Mouse (Mus musculus): ENCODE measurements at regions not wholly inside any gene's neighbourhood (a gene's known extent, or its start where the extent isn't known, plus 50 kb on each side); places are given as distances from the start of the nearest gene placed in this dataset.

DNA sequence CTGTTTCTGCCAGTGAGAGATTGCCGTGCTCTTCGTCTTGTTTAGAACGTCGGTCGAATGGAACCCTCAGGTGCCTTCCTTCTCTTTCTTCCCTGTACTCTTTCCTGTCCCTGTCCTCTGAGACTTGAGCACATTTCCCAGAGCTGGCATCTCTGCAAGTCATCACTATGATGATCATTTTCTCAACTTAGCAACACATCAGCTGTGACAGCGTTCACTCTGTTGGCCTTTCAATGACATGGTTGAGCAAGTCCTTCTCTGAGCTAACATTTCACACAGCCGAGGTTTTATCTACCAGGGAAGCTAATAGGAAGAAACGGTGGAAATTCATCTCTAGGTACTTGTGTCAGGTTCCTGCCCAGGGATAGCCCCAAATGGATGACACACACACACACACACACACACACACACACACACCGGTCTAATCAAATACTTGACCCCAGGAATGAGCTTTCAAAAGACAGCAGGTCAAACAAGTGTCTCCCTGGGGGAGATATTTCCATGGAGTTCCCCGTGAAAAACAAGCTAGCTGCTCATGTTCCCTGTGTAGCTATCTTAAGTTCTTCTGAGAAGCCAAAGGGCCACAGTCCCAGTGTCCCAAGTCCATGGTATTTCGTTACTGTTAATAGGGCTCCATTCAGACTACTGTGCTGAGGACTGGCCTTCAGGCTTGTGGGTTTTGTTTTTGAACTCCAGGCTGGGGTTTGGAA is 167.0 kb upstream of the Trib2 start:
- Histone ChIP-seq H3K27ac (no peak overlapping the region), H3K4me2 (no peak overlapping the region), H3K36me3 (no peaks in the 10 kb centered on the region), H3K4me3 (no peak overlapping the region), H3K9ac (no peak overlapping the region), H3K27me3 (no peaks in the 10 kb centered on the region), H3K9me3 (no peaks in the 10 kb centered on the region), H3K4me1 (replicated peaks) (no peaks in the 10 kb centered on the region; the same call in 1 of the 2 replicates)
- ATAC-seq (ENCODE audit: low FRiP score): no peak
- WGBS: 82% methylated on average over 11 of the region's 11 CpGs

DNA sequence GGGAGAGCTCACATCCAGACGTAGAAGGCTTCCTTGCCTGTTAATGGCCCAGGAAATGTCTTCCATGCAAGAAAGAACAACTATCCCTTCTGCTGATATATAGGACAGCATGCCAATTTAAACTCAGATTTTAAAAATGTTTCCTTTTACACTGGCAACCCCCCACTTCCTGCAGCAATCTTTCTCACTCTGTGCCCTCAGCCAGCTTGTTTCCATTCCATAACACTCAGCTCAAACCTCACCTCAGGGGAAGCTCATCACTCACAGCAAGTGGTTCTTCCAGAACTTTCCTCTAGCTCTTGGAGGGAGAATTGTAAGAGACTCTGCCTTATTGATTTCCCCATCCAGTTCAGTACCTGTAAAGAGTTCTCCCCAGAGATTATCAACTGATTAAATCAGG is 165.0 kb upstream of the Trib2 start:
- ATAC-seq (ENCODE audit: low FRiP score): no peak
- Histone ChIP-seq H3K4me1 (replicated peaks) (no peaks in the 10 kb centered on the region; the same call in 1 of the 2 replicates), H3K9me3 (no peaks in the 10 kb centered on the region), H3K4me3 (no peak overlapping the region), H3K9ac (no peak overlapping the region), H3K36me3 (no peaks in the 10 kb centered on the region), H3K4me2 (no peak overlapping the region), H3K27ac (no peak overlapping the region), H3K27me3 (no peaks in the 10 kb centered on the region)
- WGBS: 48% methylated on average over 1 of the region's 1 CpGs

DNA sequence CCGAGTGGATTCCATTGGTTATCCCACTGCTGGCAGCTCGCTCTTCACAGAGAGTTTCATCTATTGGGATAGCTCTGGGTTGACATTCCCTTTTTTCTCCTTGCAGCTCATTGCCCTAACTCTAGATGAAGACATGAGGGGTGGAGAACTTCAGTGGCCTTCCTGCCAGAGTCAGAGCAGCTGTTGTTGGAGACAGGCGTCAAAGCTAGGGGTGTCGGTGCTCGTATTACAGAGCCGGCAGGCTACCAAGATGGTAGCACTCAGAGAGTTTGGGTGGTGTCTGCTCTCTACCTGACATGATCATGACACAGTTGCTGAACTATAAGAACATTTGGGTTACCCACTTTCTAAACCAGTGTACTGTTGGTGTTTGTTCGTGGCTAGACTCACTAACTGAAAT is 162.5 kb upstream of the Trib2 start:
- WGBS: 91% methylated on average over 7 of the region's 7 CpGs
- Histone ChIP-seq H3K4me1 (replicated peaks) (no peaks in the 10 kb centered on the region; the same call in 1 of the 2 replicates), H3K27me3 (no peaks in the 10 kb centered on the region), H3K36me3 (no peaks in the 10 kb centered on the region), H3K9me3 (no peaks in the 10 kb centered on the region), H3K4me3 (no peak overlapping the region), H3K4me2 (no peak overlapping the region), H3K27ac (no peak overlapping the region), H3K9ac (no peak overlapping the region)
- ATAC-seq (ENCODE audit: low FRiP score): no peak

DNA sequence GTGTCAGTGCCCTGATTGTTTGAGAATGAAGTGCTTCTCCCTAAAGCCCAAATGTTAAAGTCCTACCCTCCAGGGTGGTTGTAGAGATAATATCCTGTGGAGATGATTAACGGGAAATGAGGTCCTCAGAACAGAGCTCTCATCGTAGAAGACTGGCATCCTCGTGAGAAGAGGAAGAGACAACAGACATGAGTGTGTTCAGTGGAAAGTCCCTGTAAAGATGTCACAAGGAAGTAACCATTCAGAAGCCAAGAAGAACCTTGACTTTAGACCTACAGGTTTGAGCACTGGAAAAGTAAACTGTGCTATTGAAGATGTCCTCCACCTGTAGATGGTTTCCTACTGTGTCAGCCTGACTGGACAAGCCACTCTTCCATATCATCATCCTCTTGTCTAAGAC is 155.1 kb upstream of the Trib2 start:
- H3K27me3 ChIP-seq: no peaks in the 10 kb centered on the region
- no peaks in the 10 kb centered on the region for H3K36me3 ChIP-seq
- no peak overlapping the region for H3K4me2 ChIP-seq
- H3K27ac ChIP-seq: no peak overlapping the region
- no peak overlapping the region for H3K4me3 ChIP-seq
- WGBS: 85% methylated on average over 3 of the region's 3 CpGs
- H3K9me3 ChIP-seq: no peaks in the 10 kb centered on the region
- H3K9ac ChIP-seq: no peak overlapping the region
- no peaks in the 10 kb centered on the region for H3K4me1 ChIP-seq (replicated peaks)
- ATAC-seq (ENCODE audit: low FRiP score): no peak

DNA sequence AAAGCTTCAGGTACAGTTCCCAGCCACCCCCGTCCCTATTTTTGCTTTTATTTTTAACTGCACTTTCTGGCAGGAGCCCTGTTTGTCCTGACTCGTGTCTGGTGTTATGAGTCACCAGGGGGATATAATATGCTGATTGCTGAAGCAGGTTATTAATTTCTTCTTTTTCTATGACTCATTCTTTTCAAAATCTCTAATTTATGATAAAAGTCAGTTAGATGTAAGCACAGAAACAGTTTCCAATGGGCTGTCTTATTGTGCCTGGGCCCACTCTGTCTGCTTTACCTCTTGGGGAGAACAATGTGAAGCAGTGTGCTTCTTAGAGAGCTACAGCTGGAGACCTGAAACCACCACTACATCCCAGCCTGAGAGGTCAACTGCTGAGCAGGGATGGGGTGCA is 153.5 kb upstream of the Trib2 start:
- no peak for ATAC-seq (ENCODE audit: low FRiP score)
- H3K27ac ChIP-seq: no peak overlapping the region

DNA sequence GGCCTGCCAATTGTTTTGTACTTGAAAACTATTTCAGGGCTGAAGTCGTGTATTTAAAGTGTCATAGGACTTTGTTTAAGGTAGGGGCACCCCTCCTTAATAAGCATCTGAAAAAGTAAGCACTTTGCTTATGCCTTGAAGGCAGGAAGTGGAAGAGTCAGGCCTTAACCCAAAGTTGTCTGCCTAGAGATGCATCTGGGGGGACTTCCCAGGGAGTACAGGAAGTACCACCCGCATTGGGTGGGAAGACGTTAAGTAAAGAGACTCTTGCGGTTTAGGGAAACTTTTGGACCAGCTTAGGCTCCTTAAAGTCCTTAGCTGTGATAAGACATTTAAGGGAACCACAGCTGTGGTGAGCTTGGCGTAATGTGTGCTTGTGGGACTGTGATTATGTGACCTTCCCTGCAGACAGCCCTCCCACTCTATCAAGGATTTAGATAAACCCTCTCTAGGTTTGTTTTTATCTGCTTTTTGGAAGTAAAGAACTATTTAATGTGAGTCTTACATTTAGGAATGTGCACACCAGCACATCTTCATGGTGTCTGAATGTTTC is 150.9 kb upstream of the Trib2 start:
- H3K27ac ChIP-seq: no peak overlapping the region
- no peak overlapping the region for H3K4me3 ChIP-seq
- no peaks in the 10 kb centered on the region for H3K36me3 ChIP-seq
- no peaks in the 10 kb centered on the region for H3K9me3 ChIP-seq
- no peaks in the 10 kb centered on the region for H3K27me3 ChIP-seq
- WGBS: 74% methylated on average over 5 of the region's 5 CpGs
- H3K4me2 ChIP-seq: no peak overlapping the region
- no peaks in the 10 kb centered on the region for H3K4me1 ChIP-seq (replicated peaks)
- ATAC-seq (ENCODE audit: low FRiP score): no peak
- no peak overlapping the region for H3K9ac ChIP-seq

More for the DNA sequence above, 153.5 kb upstream of the Trib2 start:
- WGBS: 77% methylated on average over 2 of the region's 2 CpGs
- Histone ChIP-seq H3K4me2 (no peak overlapping the region), H3K4me1 (replicated peaks) (no peaks in the 10 kb centered on the region), H3K9ac (no peak overlapping the region), H3K4me3 (no peak overlapping the region), H3K27me3 (no peaks in the 10 kb centered on the region), H3K36me3 (no peaks in the 10 kb centered on the region), H3K9me3 (no peaks in the 10 kb centered on the region)

DNA sequence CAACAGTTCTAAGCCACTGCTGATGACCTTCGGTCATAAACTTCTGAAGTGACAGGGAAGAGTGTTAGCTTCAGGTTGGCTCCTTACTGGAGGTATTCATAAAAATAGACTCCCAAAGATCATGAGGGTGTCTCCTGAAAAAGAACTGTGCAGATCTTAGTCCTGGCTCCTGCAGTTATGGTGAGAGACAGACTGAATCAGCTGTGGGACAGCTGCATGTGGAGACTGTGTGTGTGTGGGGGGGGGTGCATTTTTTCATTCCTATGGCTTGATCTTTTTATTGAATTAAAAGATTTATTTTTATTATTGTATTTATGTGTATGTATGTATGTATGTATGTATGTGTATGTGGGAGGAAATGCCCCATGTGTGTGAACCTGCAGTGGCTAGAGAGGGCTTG is 149.9 kb upstream of the Trib2 start:
- H3K4me2 ChIP-seq: no peak overlapping the region
- H3K4me1 ChIP-seq (replicated peaks): no peaks in the 10 kb centered on the region
- WGBS: 86% methylated on average over 1 of the region's 1 CpGs
- no peaks in the 10 kb centered on the region for H3K27me3 ChIP-seq
- no peak overlapping the region for H3K4me3 ChIP-seq
- no peak overlapping the region for H3K9ac ChIP-seq
- ATAC-seq (ENCODE audit: low FRiP score): no peak
- H3K36me3 ChIP-seq: no peaks in the 10 kb centered on the region
- no peaks in the 10 kb centered on the region for H3K9me3 ChIP-seq
- H3K27ac ChIP-seq: no peak overlapping the region

DNA sequence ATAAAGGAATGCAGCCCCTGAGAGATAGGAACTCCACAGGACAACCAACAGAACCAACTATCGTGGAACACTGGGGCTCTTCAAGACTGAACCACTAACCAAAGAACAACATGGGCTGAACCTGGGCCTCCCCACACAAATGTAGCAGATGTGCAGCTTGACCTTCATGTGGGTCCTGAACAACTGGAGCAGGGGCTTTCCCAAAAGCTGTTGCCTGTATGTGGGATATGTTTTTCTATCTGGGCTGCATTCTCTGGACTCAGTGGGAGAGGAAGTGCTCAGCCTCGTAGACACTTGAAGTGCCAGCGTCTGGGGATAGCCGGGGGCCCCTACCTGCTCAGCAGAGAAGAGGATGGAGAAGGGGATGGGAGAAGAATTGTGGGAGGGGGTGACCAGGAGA is 149.2 kb upstream of the Trib2 start:
- H3K9ac ChIP-seq: no peak overlapping the region
- no peak overlapping the region for H3K4me2 ChIP-seq
- H3K9me3 ChIP-seq: no peaks in the 10 kb centered on the region
- WGBS: 89% methylated on average over 4 of the region's 4 CpGs
- no peaks in the 10 kb centered on the region for H3K36me3 ChIP-seq
- H3K4me1 ChIP-seq (replicated peaks): no peaks in the 10 kb centered on the region
- ATAC-seq (ENCODE audit: low FRiP score): no peak
- no peak overlapping the region for H3K27ac ChIP-seq
- H3K27me3 ChIP-seq: no peaks in the 10 kb centered on the region
- H3K4me3 ChIP-seq: no peak overlapping the region

DNA sequence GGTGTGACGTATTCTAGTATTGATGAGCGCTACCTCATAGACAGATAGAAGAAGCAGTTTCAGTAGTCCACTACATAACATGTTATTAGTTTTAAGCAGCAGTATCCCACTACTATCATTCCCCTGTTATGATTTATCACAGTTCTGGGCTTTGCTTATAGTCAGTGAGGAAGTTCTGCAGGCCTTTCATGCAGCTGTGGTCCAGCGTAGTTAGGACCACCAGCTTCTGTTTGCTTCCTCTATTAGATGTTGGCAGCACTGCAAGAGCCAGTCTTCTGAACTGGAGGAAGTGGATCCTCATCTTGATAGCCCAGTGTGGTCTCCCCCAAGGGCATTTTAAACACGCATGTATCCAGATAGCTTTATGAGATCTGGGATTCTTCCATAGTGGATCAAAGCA is 147.4 kb upstream of the Trib2 start:
- no peak overlapping the region for H3K4me2 ChIP-seq
- no peaks in the 10 kb centered on the region for H3K27me3 ChIP-seq
- no peaks in the 10 kb centered on the region for H3K9me3 ChIP-seq
- no peaks in the 10 kb centered on the region for H3K36me3 ChIP-seq
- ATAC-seq (ENCODE audit: low FRiP score): no peak
- H3K4me3 ChIP-seq: no peak overlapping the region
- no peaks in the 10 kb centered on the region for H3K4me1 ChIP-seq (replicated peaks)
- H3K27ac ChIP-seq: no peak overlapping the region
- no peak overlapping the region for H3K9ac ChIP-seq
- WGBS: 93% methylated on average over 4 of the region's 4 CpGs

DNA sequence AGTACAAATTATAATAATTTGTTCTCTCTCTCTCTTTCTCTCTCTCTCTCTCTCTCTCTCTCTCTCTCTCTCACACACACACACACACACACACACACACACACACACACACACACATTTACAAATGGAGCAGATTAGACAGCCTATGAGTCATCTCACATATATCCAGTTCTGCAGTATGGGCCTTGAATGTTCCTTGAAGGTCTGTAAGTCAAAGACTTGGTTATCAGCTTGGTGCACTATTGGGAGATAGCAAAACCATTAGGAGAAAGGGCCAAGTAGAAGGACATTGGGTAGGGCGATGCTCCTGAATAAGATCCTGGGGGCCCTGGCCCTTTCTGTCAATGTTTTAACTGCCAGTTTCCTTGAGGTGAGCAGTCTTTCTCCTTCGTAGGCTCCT is 145.1 kb upstream of the Trib2 start:
- ATAC-seq (ENCODE audit: low FRiP score): no peak
- Histone ChIP-seq H3K4me3 (no peak overlapping the region), H3K9ac (no peak overlapping the region), H3K27me3 (no peaks in the 10 kb centered on the region), H3K36me3 (no peaks in the 10 kb centered on the region), H3K4me2 (no peak overlapping the region), H3K27ac (no peak overlapping the region), H3K9me3 (no peaks in the 10 kb centered on the region), H3K4me1 (replicated peaks) (no peaks in the 10 kb centered on the region)
- 85% methylated on average over 2 of the region's 2 CpGs for WGBS

DNA sequence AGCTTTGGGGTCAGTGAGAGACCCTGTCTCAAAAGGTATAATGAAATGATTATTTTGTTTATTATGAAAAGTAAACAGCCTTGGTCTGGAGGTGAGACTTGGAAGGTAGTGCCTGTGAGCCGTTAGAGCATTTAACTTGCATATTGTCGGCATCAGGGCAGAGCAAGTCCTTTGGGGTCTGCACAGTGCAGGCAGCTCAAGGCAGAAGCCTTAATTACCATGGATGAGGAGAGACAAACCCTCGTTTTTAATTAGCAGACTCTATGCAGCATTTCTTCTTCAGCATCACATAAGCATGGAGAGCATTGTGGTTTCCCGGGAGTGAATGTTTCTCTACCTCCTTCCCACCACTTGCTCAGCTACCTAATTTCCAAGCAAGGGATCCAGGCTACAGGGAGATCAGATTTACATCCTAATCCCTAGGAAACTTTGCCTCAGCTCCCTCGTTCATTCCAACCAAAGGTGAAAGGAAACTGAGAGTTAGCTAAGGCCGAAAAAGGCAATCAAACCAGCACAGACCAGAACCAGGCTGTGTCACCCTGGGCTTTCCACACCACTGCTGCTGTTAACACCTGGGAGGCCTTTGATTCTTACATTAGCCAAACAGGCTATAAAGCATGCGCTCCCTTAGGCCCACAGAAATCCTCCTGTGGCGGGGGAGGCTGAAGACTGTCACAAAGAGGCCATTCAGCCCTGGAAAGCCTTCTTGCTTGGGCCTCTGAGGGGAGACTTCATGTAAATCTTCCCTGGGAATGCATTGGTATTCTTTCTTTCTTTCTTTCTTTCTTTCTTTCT is 120.9 kb upstream of the Trib2 start:
- Histone ChIP-seq H3K27me3 (no peaks in the 10 kb centered on the region), H3K4me3 (no peak overlapping the region), H3K9ac (no peak overlapping the region), H3K4me2 (no peak overlapping the region), H3K9me3 (no peaks in the 10 kb centered on the region), H3K36me3 (no peaks in the 10 kb centered on the region), H3K27ac (no peak overlapping the region), H3K4me1 (replicated peaks) (peaks cover 9% of the 10 kb centered on the region; the same call in 1 of the 2 replicates)
- 45% methylated on average over 8 of the region's 8 CpGs for WGBS
- ATAC-seq (ENCODE audit: low FRiP score): no peak; the same call in 1 of the 2 replicates

DNA sequence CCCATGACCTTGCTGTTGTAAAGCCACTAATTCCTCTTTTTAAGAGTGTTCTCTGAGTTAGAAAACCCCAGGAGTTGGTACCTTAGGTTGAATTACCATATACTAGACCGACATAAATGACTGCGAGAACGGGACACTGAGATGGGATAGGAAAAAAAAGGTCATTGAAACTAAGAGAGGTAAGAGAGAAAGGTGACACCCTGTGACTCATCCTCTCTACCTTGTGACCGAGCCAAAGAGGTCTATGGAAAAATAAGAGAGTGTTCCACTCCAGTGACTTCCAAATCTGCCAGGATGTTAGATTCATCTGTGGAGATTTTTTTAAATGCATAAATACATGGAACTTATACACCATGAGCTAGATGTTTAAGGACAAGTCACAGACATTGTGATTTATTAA is 115.3 kb upstream of the Trib2 start:
- no peaks in the 10 kb centered on the region for H3K9me3 ChIP-seq
- ATAC-seq (ENCODE audit: low FRiP score): no peak
- H3K36me3 ChIP-seq: no peaks in the 10 kb centered on the region
- H3K9ac ChIP-seq: no peak overlapping the region
- no peaks in the 10 kb centered on the region for H3K27me3 ChIP-seq
- WGBS: 92% methylated on average over 4 of the region's 4 CpGs
- 0 out of 2 replicates have a peak, but pooled peaks cover under 1% of the 10 kb centered on the region for H3K4me1 ChIP-seq (replicated peaks)
- H3K4me3 ChIP-seq: no peak overlapping the region
- no peak overlapping the region for H3K4me2 ChIP-seq
- H3K27ac ChIP-seq: no peak overlapping the region

DNA sequence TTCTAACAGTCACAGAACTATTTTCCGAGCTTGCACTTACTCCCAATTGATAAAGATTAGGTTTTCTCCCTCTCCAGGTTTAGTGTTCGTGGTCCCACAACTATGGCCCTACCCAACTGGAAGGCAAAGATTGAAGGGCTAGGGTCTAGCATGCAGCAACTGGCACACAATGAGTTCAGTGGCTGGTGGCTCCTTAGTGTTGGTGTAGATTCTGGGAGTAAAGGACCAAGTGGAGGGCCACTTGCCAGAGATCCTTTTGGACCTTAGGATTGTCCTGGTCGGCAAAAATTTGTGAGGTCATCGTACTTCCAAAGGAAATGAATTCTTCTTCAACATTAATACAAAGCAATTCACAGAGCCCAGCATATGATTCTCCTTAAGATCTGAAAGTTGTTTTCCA is 114.8 kb upstream of the Trib2 start:
- 93% methylated on average over 4 of the region's 4 CpGs for WGBS
- H3K4me1 ChIP-seq (replicated peaks): no peaks in the 10 kb centered on the region
- no peaks in the 10 kb centered on the region for H3K9me3 ChIP-seq
- H3K4me2 ChIP-seq: no peak overlapping the region
- no peaks in the 10 kb centered on the region for H3K36me3 ChIP-seq
- H3K27me3 ChIP-seq: no peaks in the 10 kb centered on the region
- H3K9ac ChIP-seq: no peak overlapping the region
- H3K4me3 ChIP-seq: no peak overlapping the region
- no peak for ATAC-seq (ENCODE audit: low FRiP score)
- H3K27ac ChIP-seq: no peak overlapping the region

Data from hindbrain, embryonic 13.5 days (tissue).